Mouse (Mus musculus) CD4-positive naive resting alpha-beta T cell, adult 57 days (primary cell): ENCODE measurements around the gene Olfr1208. TPM values are rescaled to one million over a fixed set of nuclear protein-coding genes. Genes with fewer than 3 reads are reported as not detected.

ENCODE experiments used
- total RNA-seq: library from RNA; stranded (reverse); gene quantifications from one replicate; pipeline ENCODE4 v1.2.4, GENCODE M21; 2023

The Olfr1208 gene
- not detected for total RNA-seq

DNA sequence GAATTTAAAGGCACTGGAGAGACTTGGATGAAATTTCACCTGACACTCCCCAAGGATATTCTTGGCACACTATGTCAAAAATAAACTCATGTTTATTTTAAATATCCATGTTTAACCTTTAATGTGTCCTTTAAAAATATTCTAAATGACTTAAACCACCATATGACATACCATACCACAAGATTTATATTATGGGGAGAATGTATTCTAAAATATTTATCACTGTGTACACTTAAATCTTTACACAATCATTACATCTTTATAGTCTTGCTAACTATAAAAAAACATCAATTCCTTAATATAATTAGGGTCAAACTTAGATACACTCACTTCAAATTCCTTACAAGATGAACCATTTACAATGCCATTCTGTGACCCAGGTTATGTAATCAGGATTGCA is at the start of gene Olfr1208:
Gene Olfr1208 (minus strand): TSS at position 101 of the 400 bp plus-strand sequence.

DNA sequence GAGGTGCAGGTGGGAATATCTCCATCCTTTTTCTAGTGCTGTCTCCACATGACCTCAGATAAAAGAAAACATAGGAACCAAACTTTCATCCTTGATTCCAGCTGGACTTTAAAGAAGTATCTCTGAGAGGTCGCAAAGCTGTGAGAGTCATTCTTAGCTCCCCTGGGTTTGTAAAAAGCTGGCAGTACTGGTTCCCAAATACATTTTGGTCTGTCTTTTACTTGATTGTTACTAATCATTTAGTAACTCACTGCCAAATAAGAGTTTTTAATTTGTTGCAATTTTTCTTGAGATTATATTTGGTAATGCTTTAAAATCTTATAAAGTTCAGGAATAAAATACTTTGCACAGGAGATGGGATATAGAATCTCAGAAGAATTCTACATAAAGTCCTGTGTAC is 35.9 kb upstream of the Olfr1208 start, which contains the start of gene Olfr1211:
Gene Olfr1211 (minus strand): TSS at position 101 of the 400 bp plus-strand sequence.

DNA sequence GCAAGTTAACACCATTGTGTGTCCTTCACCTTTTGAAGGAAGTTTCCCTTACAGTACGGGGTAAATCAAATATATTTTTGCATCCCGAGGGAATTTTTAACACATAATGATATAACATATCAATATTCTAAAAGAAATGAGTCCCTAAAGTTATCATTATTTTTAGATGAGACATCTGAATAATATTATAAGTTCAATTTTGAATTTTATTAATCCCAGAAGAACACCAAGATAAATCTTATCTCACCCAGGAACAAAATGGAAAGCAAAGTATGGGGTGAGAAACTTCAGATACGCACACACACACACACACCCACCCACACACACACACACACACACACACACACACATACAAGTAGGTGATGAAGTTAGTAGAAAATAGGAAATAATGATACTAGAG is 12.9 kb upstream of the Olfr1208 start, which contains the start of gene Olfr1209:
Gene Olfr1209 (minus strand): TSS at position 101 of the 400 bp plus-strand sequence.

DNA sequence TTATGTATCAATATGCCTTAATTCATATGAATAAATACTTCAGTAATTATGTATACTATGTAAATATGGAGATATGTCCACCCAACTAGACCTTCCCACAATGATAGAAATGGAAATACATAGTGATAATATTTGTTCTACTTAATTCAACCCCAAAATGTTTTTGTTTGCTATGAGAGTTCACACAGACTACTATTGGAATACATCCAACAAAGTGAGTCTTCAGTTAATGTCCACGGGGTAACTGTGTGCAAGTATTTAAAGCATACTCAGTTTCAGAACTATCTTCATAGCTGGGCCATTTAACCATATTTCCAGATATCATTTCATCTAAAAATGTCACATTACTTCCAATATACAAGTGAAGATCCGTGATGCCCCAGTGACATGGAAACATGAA is 39.2 kb downstream of the Olfr1208 start, which contains the start of gene Olfr1206:
Gene Olfr1206 (plus strand): TSS at position 301 of the 400 bp plus-strand sequence.

DNA sequence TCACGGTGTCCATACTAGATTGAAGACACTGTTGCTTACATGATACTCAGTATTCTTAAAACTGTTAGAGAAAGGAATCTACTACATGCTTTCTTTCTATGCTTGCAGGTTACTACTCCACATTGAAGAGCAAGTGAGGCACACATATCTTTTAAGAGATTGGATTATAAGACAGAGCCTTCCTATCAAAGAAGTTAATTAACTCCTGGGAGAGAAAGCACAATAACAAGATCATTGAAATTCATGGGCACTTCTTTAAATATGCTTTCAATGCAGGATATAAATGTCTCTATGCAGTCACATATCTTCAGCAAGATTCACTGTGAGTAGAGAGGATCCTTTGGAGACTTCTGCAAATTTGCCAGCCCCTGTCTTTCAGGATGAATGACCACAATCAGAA is 53.1 kb downstream of the Olfr1208 start, which contains the start of gene Olfr1204:
Gene Olfr1204 (plus strand): TSS at position 301 of the 400 bp plus-strand sequence.

Other genes with a start within 250 kb of the Olfr1208 start
- gene Olfr1193, start 226.7 kb downstream of the Olfr1208 start, total RNA-seq, result not detected
- not detected for gene Olfr1195, start 213.1 kb downstream of the Olfr1208 start, total RNA-seq
- not detected for gene Olfr1196, start 197.7 kb downstream of the Olfr1208 start, total RNA-seq
- gene Olfr1197, start 169.9 kb downstream of the Olfr1208 start, total RNA-seq, result not detected
- not detected for gene Olfr1198, start 150.9 kb downstream of the Olfr1208 start, total RNA-seq
- gene Olfr1199, start 141.8 kb downstream of the Olfr1208 start, total RNA-seq, result not detected
- gene Olfr1200, start 131.8 kb downstream of the Olfr1208 start, total RNA-seq, result not detected
- not detected for gene Olfr1201, start 109.3 kb downstream of the Olfr1208 start, total RNA-seq
- gene Olfr1202, start 87.8 kb downstream of the Olfr1208 start, total RNA-seq, result not detected
- gene Olfr1205, start 72.6 kb downstream of the Olfr1208 start, total RNA-seq, result not detected
- gene Olfr1204, start 53.0 kb downstream of the Olfr1208 start, total RNA-seq, result not detected
- gene Olfr1206, start 39.1 kb downstream of the Olfr1208 start, total RNA-seq, result not detected
- not detected for gene Olfr1209, start 12.8 kb upstream of the Olfr1208 start, total RNA-seq
- gene Olfr1211, start 35.8 kb upstream of the Olfr1208 start, total RNA-seq, result not detected
- gene Olfr1212, start 51.7 kb upstream of the Olfr1208 start, total RNA-seq, result not detected
- not detected for gene Gm13762, start 78.0 kb upstream of the Olfr1208 start, total RNA-seq
- not detected for gene Olfr1214, start 90.3 kb upstream of the Olfr1208 start, total RNA-seq
- gene Olfr1215, start 104.7 kb upstream of the Olfr1208 start, total RNA-seq, result not detected
- gene Olfr1216, start 116.0 kb upstream of the Olfr1208 start, total RNA-seq, result not detected
- gene Olfr1217, start 129.8 kb upstream of the Olfr1208 start, total RNA-seq, result not detected
- not detected for gene Olfr1218, start 158.9 kb upstream of the Olfr1208 start, total RNA-seq
- not detected for gene Olfr1219, start 181.2 kb upstream of the Olfr1208 start, total RNA-seq
- gene Olfr1220, start 204.5 kb upstream of the Olfr1208 start, total RNA-seq, result not detected
- gene Olfr1221, start 215.0 kb upstream of the Olfr1208 start, total RNA-seq, result not detected
- not detected for gene Olfr1222, start 230.7 kb upstream of the Olfr1208 start, total RNA-seq
- not detected for gene Olfr1223, start 249.2 kb upstream of the Olfr1208 start, total RNA-seq